Mouse (Mus musculus) kidney, postnatal 0 days (tissue): ENCODE measurements around the gene Yy1. TPM values are rescaled to one million over a fixed set of nuclear protein-coding genes. Genes with fewer than 3 reads are reported as not detected.

ENCODE experiments used
- ATAC-seq: fragments of 200-750 bp; cut with Nextera tagmentation; replicated peaks from 2 replicates; pipeline ENCODE4 v1.8.0; 2017; ENCODE audit warnings: low read depth, moderate number of reproducible peaks, moderate TSS enrichment, moderate library complexity; ENCODE audit not compliant: low FRiP score
- DNase-seq: peaks from one replicate; pipeline ENCODE4 v3.0.0-alpha.2; 2016; ENCODE audit warnings: low spot score
- H3K27ac ChIP-seq: fragments of 300-500 bp; sonication (generic); 2 replicates; pipeline ENCODE4 v1.5.1; 2014; ENCODE audit warnings: mild to moderate bottlenecking
- H3K27me3 ChIP-seq: fragments of 300-500 bp; sonication (generic); 2 replicates; pipeline ENCODE4 v1.6.1; 2014; ENCODE audit warnings: low read length, mixed read lengths; ENCODE audit not compliant: insufficient read depth
- H3K36me3 ChIP-seq: fragments of 300-500 bp; sonication (generic); 2 replicates; pipeline ENCODE4 v1.6.1; 2014; ENCODE audit warnings: low read length, mixed read lengths; ENCODE audit not compliant: insufficient read depth
- H3K4me1 ChIP-seq: fragments of 300-500 bp; sonication (generic); replicated peaks from 2 replicates; pipeline ENCODE4 v1.6.1; 2014; ENCODE audit warnings: antibody characterized with exemption, low read length, mixed read lengths; ENCODE audit not compliant: insufficient read depth
- H3K4me2 ChIP-seq: fragments of 300-500 bp; sonication (generic); 2 replicates; pipeline ENCODE4 v1.6.1; 2014; ENCODE audit warnings: mild to moderate bottlenecking, low read length, moderate library complexity, mixed read lengths
- H3K4me3 ChIP-seq: fragments of 300-500 bp; sonication (generic); replicated peaks from 2 replicates; pipeline ENCODE4 v1.5.1; 2014; ENCODE audit warnings: low read depth, low read length
- H3K9ac ChIP-seq: fragments of 300-500 bp; sonication (generic); 2 replicates; pipeline ENCODE4 v1.6.1; 2014; ENCODE audit warnings: low read depth, low read length
- H3K9me3 ChIP-seq: fragments of 300-500 bp; sonication (generic); replicated peaks from 2 replicates; pipeline ENCODE4 v1.6.1; 2016; ENCODE audit warnings: low read length, inconsistent platforms, mixed read lengths
- CTCF ChIP-seq: IDR thresholded peaks from 2 replicates; pipeline ENCODE4 v1.5.1; 2016; ENCODE audit warnings: antibody characterized with exemption, low read depth, mild to moderate bottlenecking, moderate library complexity
- WGBS: fragments of 180-500 bp; shearing (Covaris S2); extraction: QIAGEN DNeasy Blood & Tissue Kit; methylation state at CpG from one replicate; pipeline ENCODE4 v1.1.7; 2014; 5-methylcytosine and 5-hydroxymethylcytosine counted together
- polyA plus RNA-seq: library from polyadenylated mRNA; unstranded; fragments of >200 nt; fragmentation: Nextera tagmentation; extraction: Ambion mirVana; gene quantifications from 2 replicates; pipeline ENCODE4 v1.2.1, GENCODE M21; 2015

Yy1 gene
- polyA plus RNA-seq, 1 experiment from 2014 or later, result 17.3 TPM

DNA sequence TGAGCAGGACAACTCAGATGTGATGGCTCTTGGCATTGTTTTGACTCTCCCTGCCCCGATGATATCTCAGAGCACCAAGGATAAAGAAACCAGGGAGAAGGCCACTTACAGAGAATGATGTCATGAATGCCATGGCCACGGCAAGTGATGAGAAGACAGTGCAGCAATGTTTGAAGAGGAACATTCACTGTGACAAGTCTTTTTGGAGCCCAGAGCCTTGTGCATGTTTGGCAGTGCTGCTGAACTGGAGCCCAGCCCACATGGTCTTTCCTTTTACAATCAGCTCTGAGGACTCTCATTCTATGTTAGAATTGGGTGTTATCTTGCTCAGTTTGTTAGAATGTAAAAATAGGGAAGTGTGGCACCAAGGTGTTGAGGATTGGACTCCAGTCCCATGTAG is 15.7 kb downstream of the Yy1 start:
- TF ChIP-seq CTCF, result no peak
- WGBS, result 83% methylated on average over 2 of the region's 2 CpGs
- Histone ChIP-seq H3K9me3 (no peaks in the 10 kb centered on the region), H3K27me3 (no peaks in the 10 kb centered on the region), H3K36me3 (0 out of 2 replicates have a peak, but pooled peaks cover 2% of the 10 kb centered on the region), H3K4me1 (0 out of 2 replicates have a peak, but pooled peaks cover 4% of the 10 kb centered on the region), H3K4me3 (no peak overlapping the region), H3K9ac (no peak overlapping the region), H3K4me2 (no peak overlapping the region), H3K27ac (no peak overlapping the region)
- ATAC-seq (no peak), DNase-seq (no peak)

- TF ChIP-seq CTCF, result no peak
- Histone ChIP-seq H3K4me1 (no peaks in the 10 kb centered on the region), H3K27me3 (no peaks in the 10 kb centered on the region), H3K36me3 (peaks cover 10% of the 10 kb centered on the region; the same call in 1 of the 2 replicates), H3K4me3 (no peak overlapping the region), H3K9ac (no peak overlapping the region), H3K27ac (no peak overlapping the region), H3K4me2 (no peak overlapping the region), H3K9me3 (no peaks in the 10 kb centered on the region)
- 71% methylated on average over 1 of the region's 1 CpGs for WGBS
- no peak for DNase-seq
- no peak for ATAC-seq
Observed at GRCm38 (mm10) chr12:108809771-108810170, 17.0 kb downstream of the Yy1 start.

- Histone ChIP-seq H3K27ac (no peak overlapping the region), H3K4me3 (no peak overlapping the region), H3K36me3 (peaks cover 13% of the 10 kb centered on the region; the same call in 1 of the 2 replicates), H3K27me3 (no peaks in the 10 kb centered on the region), H3K9me3 (no peaks in the 10 kb centered on the region), H3K4me1 (no peaks in the 10 kb centered on the region), H3K4me2 (no peak overlapping the region), H3K9ac (no peak overlapping the region)
- TF ChIP-seq CTCF, result no peak
- 80% methylated on average over 7 of the region's 7 CpGs for WGBS
- DNase-seq (no peak), ATAC-seq (no peak)
Observed at GRCm38 (mm10) chr12:108810309-108810708, 17.5 kb downstream of the Yy1 start.

DNA sequence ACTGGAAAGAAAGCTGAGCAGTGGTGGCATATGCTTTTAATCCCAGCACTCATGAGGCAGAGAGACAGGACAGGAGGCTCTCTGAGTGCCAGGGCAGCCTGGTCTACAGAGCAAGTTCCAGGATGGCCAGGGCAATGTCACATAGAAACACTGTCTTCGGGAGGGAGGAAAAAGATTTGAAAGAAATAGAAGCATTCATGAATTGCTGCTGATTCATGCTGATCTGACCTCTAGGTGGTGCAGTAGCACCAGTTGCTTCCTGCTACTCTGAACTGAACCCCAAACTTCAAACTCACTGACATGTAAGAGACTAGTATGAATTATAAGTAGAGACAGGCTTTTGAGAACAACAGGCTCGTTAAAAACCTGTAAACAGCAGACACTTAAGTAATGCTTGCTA is 18.4 kb downstream of the Yy1 start:
- H3K4me2 ChIP-seq, result no peak overlapping the region
- peaks cover 15% of the 10 kb centered on the region; the same call in 1 of the 2 replicates for H3K36me3 ChIP-seq
- no peak overlapping the region for H3K9ac ChIP-seq
- no peaks in the 10 kb centered on the region for H3K4me1 ChIP-seq
- no peak overlapping the region for H3K27ac ChIP-seq
- H3K4me3 ChIP-seq, result no peak overlapping the region
- WGBS, result 44% methylated on average over 2 of the region's 2 CpGs
- H3K9me3 ChIP-seq, result no peaks in the 10 kb centered on the region
- DNase-seq (peak; percentile 66), ATAC-seq (no peak)
- TF ChIP-seq CTCF, result peak; percentile 68
- H3K27me3 ChIP-seq, result no peaks in the 10 kb centered on the region

DNA sequence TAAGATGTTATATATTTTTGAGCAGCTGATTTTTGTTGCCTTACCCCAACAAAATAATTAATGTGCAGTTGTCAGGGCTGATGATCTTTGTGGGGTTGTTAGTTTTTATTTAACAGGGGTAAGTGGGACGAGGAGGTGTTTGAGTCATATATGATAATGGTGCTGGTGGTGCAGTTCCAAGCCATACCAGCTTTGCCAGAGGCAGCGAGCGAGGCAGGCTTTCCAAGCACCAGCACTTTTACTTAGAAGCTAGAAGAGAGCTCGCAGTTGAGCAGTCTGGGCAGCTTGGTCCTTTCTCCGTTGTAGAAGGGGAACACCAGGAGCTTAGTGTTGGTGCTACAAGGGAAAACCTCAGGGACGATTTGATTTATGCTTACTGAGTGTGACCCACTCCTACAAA is 19.7 kb downstream of the Yy1 start:
- ATAC-seq (no peak), DNase-seq (no peak)
- Histone ChIP-seq H3K9ac (0 out of 2 replicates have a peak overlapping the region, but pooled peaks have one; percentile 18), H3K4me1 (no peaks in the 10 kb centered on the region), H3K27me3 (no peaks in the 10 kb centered on the region), H3K9me3 (no peaks in the 10 kb centered on the region), H3K27ac (no peak overlapping the region), H3K4me2 (no peak overlapping the region), H3K36me3 (peaks cover 18% of the 10 kb centered on the region; the same call in 1 of the 2 replicates), H3K4me3 (no peak overlapping the region)
- no peak for TF ChIP-seq CTCF
- 63% methylated on average over 6 of the region's 6 CpGs for WGBS

GRCm38 (mm10) chr12:108814470-108814869 is 21.7 kb downstream of the Yy1 start:
- Histone ChIP-seq H3K4me3 (no peak overlapping the region), H3K9me3 (no peaks in the 10 kb centered on the region), H3K36me3 (peaks cover 20% of the 10 kb centered on the region), H3K27me3 (no peaks in the 10 kb centered on the region), H3K4me2 (no peak overlapping the region), H3K4me1 (no peaks in the 10 kb centered on the region), H3K27ac (no peak overlapping the region), H3K9ac (no peak overlapping the region)
- DNase-seq, result no peak
- TF ChIP-seq CTCF, result no peak
- no peak for ATAC-seq
- 83% methylated on average over 6 of the region's 6 CpGs for WGBS

- Histone ChIP-seq H3K4me3 (no peak overlapping the region), H3K27ac (no peak overlapping the region), H3K9me3 (no peaks in the 10 kb centered on the region), H3K36me3 (peaks cover 20% of the 10 kb centered on the region), H3K27me3 (no peaks in the 10 kb centered on the region), H3K4me1 (no peaks in the 10 kb centered on the region), H3K9ac (no peak overlapping the region), H3K4me2 (no peak overlapping the region)
- TF ChIP-seq CTCF, result no peak
- DNase-seq (no peak), ATAC-seq (no peak)
- 72% methylated on average over 11 of the region's 11 CpGs for WGBS
Observed at GRCm38 (mm10) chr12:108816569-108816968, 23.8 kb downstream of the Yy1 start.
